Mouse (Mus musculus) ES-Bruce4 (cell line): Measurements from ENCODE around the gene Naa60.

Experiments used
- CTCF ChIP-seq: IDR thresholded peaks from one replicate; pipeline ENCODE4 v1.8.1; 2011; ENCODE audit warnings: low read depth, low read length
- EP300 ChIP-seq: IDR thresholded peaks from 2 replicates; pipeline ENCODE4 v1.6.1; 2011; ENCODE audit warnings: low read depth, low read length; ENCODE audit not compliant: insufficient read depth
- POLR2A ChIP-seq: IDR thresholded peaks from one replicate; pipeline ENCODE4 v1.8.1; 2011; ENCODE audit warnings: low read length; ENCODE audit not compliant: insufficient read depth

DNA sequence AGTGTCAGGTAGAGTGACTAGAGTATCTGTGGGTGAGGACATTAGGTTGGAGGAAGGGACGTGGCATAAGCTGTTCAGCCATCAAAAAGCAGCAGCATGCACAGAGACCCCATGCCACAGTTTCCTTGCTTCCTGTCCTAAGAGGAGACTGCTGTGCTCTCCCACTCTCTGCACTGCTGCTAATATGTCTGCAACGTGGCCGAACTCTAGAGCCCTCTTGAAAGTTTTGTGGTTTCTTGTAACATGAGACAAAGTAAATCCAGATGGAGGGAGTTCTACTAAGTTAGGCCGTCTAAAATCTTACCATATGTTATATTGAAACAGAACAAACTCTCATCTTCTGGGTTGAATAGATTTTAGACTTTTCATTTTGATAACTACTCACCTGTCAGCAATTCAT, 51.8 kb downstream of the Naa60 start:
- TF ChIP-seq EP300 (no peak), POLR2A (no peak), CTCF (no peak)
